Mouse (Mus musculus) right cerebral cortex, adult 18-20 months (tissue): Measurements from ENCODE around the gene Cdc42ep3.

ENCODE experiments used
- DNase-seq: peaks from one replicate; pipeline ENCODE4 v3.0.0; 2022; ENCODE audit warnings: mixed read lengths

The Cdc42ep3 gene

GRCm38 (mm10) chr17:79285030-79285601 lies 69.8 kb downstream of the Cdc42ep3 start:
- DNase-seq = peak; percentile 6
